Mouse (Mus musculus): ENCODE measurements around the gene Utp11. TPM values are rescaled to one million over a fixed set of nuclear protein-coding genes. Genes with fewer than 3 reads are reported as not detected.

Utp11 gene
- polyA plus RNA-seq (2012; rRNA removed), result 32.6 and 33.2 TPM in 2 replicates

DNA sequence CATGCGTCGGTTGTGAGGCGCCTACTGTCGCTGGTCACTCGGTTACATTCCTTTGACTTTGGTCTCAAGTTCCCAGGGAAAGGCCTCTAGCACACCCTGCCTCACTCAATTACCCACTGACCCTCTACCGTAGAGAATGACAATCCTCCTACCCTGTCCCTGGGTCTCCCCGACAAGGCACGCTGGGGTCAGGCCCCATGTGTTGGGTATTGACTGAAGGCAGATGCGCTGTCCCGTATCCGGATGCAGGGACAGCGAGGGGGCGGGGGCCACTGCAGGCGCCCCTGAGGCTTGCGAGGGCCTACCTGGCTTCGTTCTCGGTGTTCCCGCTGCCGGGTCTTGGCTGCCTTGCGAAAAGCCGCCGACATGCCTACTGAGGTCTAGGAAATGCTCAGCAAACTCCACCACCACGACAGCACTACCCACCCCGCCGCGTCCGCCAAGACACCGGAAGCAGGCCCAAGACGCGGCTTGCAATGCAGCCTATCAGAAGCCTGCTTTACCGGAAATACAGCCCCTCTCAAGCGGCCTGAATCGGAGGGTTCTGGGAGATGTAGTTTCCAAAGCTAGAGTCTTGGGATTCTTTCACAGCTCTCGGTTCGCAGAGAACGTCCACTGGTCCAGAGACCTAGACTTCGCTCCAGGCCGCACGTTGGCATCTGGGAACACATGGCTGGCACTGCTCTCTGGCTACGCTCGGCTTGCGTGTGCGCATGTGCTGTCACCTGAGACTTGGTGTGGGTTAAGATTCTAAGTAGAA, at the start of gene Utp11:
TSS of gene Utp11 (minus strand) at position 466 of the 760 bp plus-strand sequence.

DNA sequence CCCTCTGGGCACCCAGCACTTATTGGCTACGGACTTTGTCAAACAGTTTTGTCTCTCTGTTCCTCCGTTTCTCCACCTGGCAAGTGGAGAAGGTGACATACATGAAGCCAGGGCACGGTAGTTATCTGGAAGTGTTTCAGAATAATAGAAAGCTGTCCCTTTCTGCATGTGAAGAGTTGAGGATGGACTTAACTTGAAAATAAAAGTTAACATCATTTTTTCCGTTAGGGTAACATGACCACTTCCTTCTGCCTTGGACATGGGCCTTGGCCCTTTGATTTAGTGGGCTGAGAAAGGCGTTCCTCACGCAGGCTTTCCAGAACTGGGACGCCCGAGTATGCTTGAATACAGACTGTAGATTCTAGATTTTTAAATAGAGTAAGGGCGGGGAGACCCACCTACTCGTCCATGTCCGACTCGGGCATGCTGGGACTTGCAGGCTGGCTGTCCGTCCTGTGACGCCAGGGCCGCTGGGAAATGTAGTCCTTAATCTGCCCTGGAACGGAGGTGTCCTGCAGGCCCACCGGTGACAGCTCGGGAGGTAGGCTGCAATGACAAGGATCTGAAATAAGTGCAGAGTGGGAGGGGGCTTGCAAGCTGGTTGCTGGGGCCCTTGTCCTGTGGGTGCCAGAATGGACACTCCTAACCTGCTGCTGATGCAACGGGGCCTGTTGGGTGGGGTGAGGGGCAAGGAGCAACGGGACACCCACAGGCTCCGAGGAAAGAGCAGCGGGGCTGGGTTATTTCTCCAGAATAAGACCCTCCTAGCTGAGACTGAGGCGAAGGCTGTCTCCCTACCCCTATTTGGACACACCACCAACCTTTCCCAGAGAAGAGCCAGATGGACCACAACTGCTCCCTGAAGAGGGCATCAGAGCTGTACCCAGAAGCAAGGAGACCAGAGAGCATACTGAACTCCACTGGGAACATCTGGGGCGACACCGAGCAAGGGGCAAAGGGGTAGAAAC, 48.3 kb upstream of the Utp11 start, which contains the start of gene Inpp5b:
TSS of gene Inpp5b (plus strand) at position 475 of the 968 bp plus-strand sequence.

DNA sequence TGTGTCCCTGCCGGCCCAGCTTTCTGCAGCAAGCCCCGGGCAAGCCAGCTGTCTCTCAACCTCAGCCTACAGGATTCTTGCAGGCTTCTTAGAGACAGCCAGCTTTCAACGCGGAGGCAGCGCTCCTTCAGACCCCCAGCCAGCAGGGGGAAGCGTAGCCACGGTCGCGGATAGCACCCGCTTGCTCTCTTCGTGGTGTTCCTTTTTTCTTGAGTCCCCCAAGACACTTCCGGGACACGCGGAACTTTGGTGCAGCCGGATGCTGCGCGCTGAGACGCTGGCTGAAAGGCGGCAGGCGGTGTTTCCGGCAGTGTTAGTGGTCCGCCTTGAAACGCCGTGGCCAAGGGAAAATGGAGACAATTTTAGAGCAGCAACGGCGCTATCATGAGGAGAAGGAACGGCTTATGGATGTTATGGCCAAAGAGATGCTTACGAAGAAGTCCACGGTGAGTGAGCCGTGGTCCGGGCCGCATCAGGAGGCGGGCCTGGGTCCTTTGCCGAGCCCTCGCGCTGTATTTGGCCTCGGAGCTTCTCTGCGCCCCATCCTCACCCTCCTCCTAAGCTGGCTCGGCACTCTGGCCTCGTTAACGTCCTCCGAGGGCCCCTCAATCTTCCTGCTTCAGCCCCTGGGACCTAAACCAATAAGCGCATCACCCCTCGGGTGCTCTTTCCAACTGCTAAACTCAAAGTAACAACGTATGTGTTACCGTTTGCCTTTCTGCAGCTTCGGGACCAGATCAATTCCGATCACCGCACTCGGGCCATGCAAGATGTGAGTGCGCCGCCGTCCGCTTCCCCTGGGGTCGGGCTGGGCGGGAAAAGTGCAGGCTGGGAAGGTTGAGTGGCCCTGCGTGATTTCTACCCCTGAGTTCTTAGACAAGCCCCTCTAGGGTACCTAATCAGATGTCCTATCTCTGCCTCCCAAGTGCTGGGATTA, 21.4 kb upstream of the Utp11 start, which contains the start of gene Sf3a3:
TSS of gene Sf3a3 (plus strand) at position 232 of the 937 bp plus-strand sequence.

DNA sequence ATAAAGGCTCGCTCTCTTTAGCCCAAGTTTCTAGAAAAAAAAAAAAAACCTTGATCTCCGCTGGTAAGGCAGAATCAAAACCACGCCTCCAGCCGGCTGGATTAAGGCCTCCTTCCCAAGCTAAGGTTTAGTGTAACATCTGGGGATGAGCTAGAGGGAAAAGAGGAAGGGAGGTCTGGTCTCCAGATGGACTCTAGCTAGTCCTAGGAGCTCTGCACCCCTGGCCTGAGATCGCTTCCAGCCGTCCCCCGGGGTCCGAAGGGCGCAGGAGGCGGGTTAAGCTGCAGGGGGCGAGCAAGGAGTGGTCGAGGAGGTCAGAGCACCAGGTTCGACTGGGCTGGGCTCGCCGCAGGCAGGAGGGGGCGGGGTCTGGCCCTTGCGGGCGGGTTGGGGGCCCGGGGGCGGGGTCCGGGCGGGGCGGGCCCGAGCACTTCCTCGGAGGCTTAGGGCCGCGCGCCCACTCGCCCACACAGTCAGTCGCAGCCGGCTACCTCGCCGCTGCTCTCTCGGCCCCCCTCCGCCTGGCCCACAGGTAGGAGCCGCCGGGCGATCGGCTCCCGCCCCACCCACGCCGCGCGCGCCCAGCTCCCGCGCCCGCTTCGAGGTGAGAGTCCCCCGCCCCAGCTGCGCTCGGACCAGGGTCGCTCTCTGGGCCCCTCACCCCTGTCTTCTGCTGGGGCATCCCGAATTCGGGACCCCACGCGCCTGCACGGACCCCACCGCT, 7.0 kb upstream of the Utp11 start, which contains the start of gene Fhl3:
TSS of gene Fhl3 (plus strand) at position 454 of the 724 bp plus-strand sequence.

DNA sequence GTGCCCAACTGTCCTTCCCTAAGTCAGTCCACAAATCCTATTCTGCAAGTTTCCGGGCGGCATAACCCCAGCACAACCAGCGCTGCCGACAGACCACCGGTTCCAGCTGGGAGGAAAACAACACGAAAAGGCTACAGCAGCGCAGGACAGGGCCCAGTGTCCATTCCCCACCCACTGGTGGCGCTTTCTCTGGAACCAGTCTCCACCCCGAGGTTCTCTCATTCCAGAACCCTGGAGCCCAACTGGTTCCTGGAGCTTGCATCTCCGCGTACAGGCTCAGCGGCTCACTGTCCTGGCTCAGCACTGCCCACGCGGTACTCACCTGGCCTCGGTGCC, 36.9 kb downstream of the Utp11 start, which contains the start of gene Pou3f1:
TSS of gene Pou3f1 (plus strand) at position 290 of the 336 bp plus-strand sequence.

Other genes starting within 250 kb of the Utp11 start
- 0.06 TPM in 1 of 2 replicates, not detected in the other for gene 3100002H09Rik, start 82.8 kb downstream of the Utp11 start, polyA plus RNA-seq (2012; rRNA removed)
- gene Pou3f1, start 36.8 kb downstream of the Utp11 start, polyA plus RNA-seq (2012; rRNA removed), result 15.4 and 18.8 TPM in 2 replicates
- gene Fhl3, start 7.1 kb upstream of the Utp11 start, polyA plus RNA-seq (2012; rRNA removed), result 4.2 and 8.6 TPM in 2 replicates
- 71.4 and 78.4 TPM in 2 replicates for gene Sf3a3, start 21.2 kb upstream of the Utp11 start, polyA plus RNA-seq (2012; rRNA removed)
- 39.1 and 40.2 TPM in 2 replicates for gene Inpp5b, start 48.2 kb upstream of the Utp11 start, polyA plus RNA-seq (2012; rRNA removed)
- 9.3 and 11.6 TPM in 2 replicates for gene Mtf1, start 108.5 kb upstream of the Utp11 start, polyA plus RNA-seq (2012; rRNA removed)
- gene Yrdc, start 157.1 kb upstream of the Utp11 start, polyA plus RNA-seq (2012; rRNA removed), result 62.9 and 75.1 TPM in 2 replicates
- 68.9 and 72.5 TPM in 2 replicates for gene 1110065P20Rik, start 157.6 kb upstream of the Utp11 start, polyA plus RNA-seq (2012; rRNA removed)
- gene Maneal, start 168.6 kb upstream of the Utp11 start, polyA plus RNA-seq (2012; rRNA removed), result 34.9 and 38.9 TPM in 2 replicates
- gene Epha10, start 187.3 kb upstream of the Utp11 start, polyA plus RNA-seq (2012; rRNA removed), result 18.4 and 25.9 TPM in 2 replicates
- gene 9930104L06Rik, start 243.4 kb upstream of the Utp11 start, polyA plus RNA-seq (2012; rRNA removed), result 24.2 and 25.7 TPM in 2 replicates
- gene Cdca8, start 245.7 kb upstream of the Utp11 start, polyA plus RNA-seq (2012; rRNA removed), result 45.7 and 51.9 TPM in 2 replicates